In the genomic region with DNA sequence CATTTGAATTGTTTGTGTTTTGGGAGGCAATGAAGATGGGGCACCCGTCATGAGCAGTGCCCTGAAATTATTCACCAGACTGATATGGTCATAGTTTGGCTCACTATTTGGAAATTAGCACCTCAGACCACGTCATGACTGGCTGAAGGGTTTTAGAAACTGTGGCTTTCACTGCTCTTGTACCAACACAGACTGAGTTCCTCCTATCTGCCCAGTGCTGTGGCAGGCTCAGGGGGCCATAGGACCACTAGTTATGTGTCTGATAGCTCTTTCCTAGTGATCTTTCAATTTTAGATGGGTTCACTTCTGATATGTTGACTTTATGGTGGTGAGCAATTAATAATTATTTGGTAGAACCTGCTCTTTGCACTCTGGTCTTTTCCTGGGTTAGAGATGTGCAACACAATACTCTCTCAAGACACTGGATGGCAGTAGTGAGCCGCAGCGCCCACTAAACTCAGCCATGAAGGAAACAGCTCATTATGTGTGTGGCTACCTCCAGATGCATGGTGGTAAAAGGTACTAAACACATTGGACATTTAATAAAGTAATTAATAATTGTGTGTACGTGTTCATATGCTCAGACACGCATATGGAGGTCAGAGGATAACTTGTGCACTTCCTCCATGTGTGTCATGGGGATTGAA, we compare ENCODE assay signal across 9 mouse cellular contexts.
DNase-seq lines count a peak whose midpoint lies in the region; ATAC-seq lines count a peak whose summit lies in the region.
"Had no signal": no experiment of that assay in that cellular context is flagged by ENCODE, and none has a peak within 500 bp of the region (broad histone marks: within the 10 kb centered on the region; RNA-seq: fewer than 3 reads in every experiment).

No protein-coding gene starts in this region.

- no peaks in the 10 kb centered on the region for H3K27me3 ChIP-seq in midbrain, embryonic 15.5 days (replicated peaks)
- H3K27me3 ChIP-seq: embryonic facial prominence, embryonic 13.5 days had no signal

- no peak overlapping the region for H3K27ac ChIP-seq in midbrain, embryonic 15.5 days
- H3K27ac ChIP-seq: embryonic facial prominence, embryonic 13.5 days had no signal

- H3K4me3 ChIP-seq in midbrain, embryonic 15.5 days: no peak overlapping the region
- H3K4me3 ChIP-seq: embryonic facial prominence, embryonic 13.5 days had no signal

- DNase-seq in layer of hippocampus, postnatal 10 days (ENCODE audit: low spot score in 2 of 2): peak; percentile 51 to 61
- DNase-seq in layer of hippocampus, adult 9-11 months: no peak
- DNase-seq in ES-CJ7 (ENCODE audit: low read depth, low spot score): peak; percentile 39
- peak; percentile 32 to 41 for DNase-seq in heart, postnatal 36 days
- DNase-seq in large intestine, adult 2 months (ENCODE audit: low read depth, low spot score): peak; percentile 11

- no peaks in the 10 kb centered on the region for H3K9me3 ChIP-seq in midbrain, embryonic 15.5 days

- intact Hi-C loops in heart, postnatal 36 days (cut with DNase I): loop anchor here (2.0 to 5.0 kb wide), 2 partner anchors 259 to 275 kb away; partner anchors contain the start of gene Uqcrfs1

- 17% methylated on average over 6 of the region's 6 CpGs for WGBS in large intestine, adult 2 months
- 19% methylated on average over 6 of the region's 6 CpGs for WGBS in midbrain, embryonic 15.5 days

- ATAC-seq in common myeloid progenitor, adult 5-6 weeks (replicated peaks; ENCODE audit: low read depth, poor library complexity, severe bottlenecking): peak; percentile 93
- ATAC-seq in midbrain, embryonic 15.5 days (replicated peaks): peak; percentile 84
- ATAC-seq in monocyte, adult 5-6 weeks (replicated peaks; ENCODE audit: insufficient number of reproducible peaks, low FRiP score, low TSS enrichment, poor library complexity, severe bottlenecking): no peak

- no peak overlapping the region for H3K4me2 ChIP-seq in midbrain, embryonic 15.5 days
- H3K4me2 ChIP-seq: embryonic facial prominence, embryonic 13.5 days had no signal

- H3K4me1 ChIP-seq in midbrain, embryonic 15.5 days: no peaks in the 10 kb centered on the region
- H3K4me1 ChIP-seq: embryonic facial prominence, embryonic 13.5 days had no signal

- H3K36me3 ChIP-seq in midbrain, embryonic 15.5 days (replicated peaks): no peaks in the 10 kb centered on the region
- H3K36me3 ChIP-seq: embryonic facial prominence, embryonic 13.5 days had no signal

- H3K9ac ChIP-seq in midbrain, embryonic 15.5 days: no peak overlapping the region
- H3K9ac ChIP-seq: embryonic facial prominence, embryonic 13.5 days had no signal
